Mouse (Mus musculus) heart, embryonic 14.5 days (tissue): ENCODE measurements at regions not wholly inside any gene's neighbourhood (a gene's known extent, or its start where the extent isn't known, plus 50 kb on each side); places are given as distances from the start of the nearest gene placed in this dataset.
A peak's percentile ranks its signal among the peaks of the same experiment; 100 is the strongest.

ENCODE experiments used
- ATAC-seq: fragments of 200-750 bp; cut with Nextera tagmentation; 2 replicates; pipeline ENCODE4 v1.8.0; 2017; ENCODE audit warnings: low read depth, moderate TSS enrichment; ENCODE audit not compliant: insufficient number of reproducible peaks, insufficient read depth, low FRiP score
- H3K27ac ChIP-seq, 2 experiments: fragments of 200-500 bp in 1 of 2; fragments of 300-500 bp in 1 of 2; sonication (generic) in 1 of 2; replicated peaks in 1 of 2; 2 replicates each; pipeline ENCODE4 v1.5.1; 2012 to 2014; ENCODE audit warnings: low read depth in 2 of 2, low read length in 2 of 2, control low read depth in 1 of 2, mild to moderate bottlenecking in 1 of 2, mixed read lengths in 1 of 2; ENCODE audit not compliant: control insufficient read depth in 1 of 2, insufficient read depth in 1 of 2
- H3K27me3 ChIP-seq: fragments of 300-500 bp; sonication (generic); 2 replicates; pipeline ENCODE4 v1.6.1; 2014; ENCODE audit warnings: mild to moderate bottlenecking, low read length, control low read depth; ENCODE audit not compliant: control insufficient read depth, insufficient read depth
- H3K36me3 ChIP-seq: fragments of 300-500 bp; sonication (generic); 2 replicates; pipeline ENCODE4 v1.6.1; 2014; ENCODE audit warnings: mild to moderate bottlenecking, control low read depth, low read length, mixed read lengths; ENCODE audit not compliant: control insufficient read depth, insufficient read depth
- H3K4me1 ChIP-seq, 2 experiments: fragments of 200-500 bp in 1 of 2; fragments of 300-500 bp in 1 of 2; sonication (generic) in 1 of 2; 2 replicates each; pipeline ENCODE4 v1.6.1; 2012 to 2014; ENCODE audit warnings: low read length in 2 of 2, control low read depth in 1 of 2, mixed read lengths in 1 of 2; ENCODE audit not compliant: control insufficient read depth in 2 of 2, insufficient read depth in 2 of 2
- H3K4me2 ChIP-seq: fragments of 300-500 bp; sonication (generic); 2 replicates; pipeline ENCODE4 v1.6.1; 2014; ENCODE audit warnings: mild to moderate bottlenecking, low read length
- H3K4me3 ChIP-seq, 2 experiments: fragments of 200-500 bp in 1 of 2; fragments of 300-500 bp in 1 of 2; sonication (generic) in 1 of 2; 2 replicates each; pipeline ENCODE4 v1.5.1; 2012 to 2014; ENCODE audit warnings: low read length in 2 of 2, mild to moderate bottlenecking in 2 of 2, control low read depth in 1 of 2, low read depth in 1 of 2, moderate library complexity in 1 of 2; ENCODE audit not compliant: control insufficient read depth in 1 of 2, insufficient read depth in 1 of 2
- H3K9ac ChIP-seq: fragments of 300-500 bp; sonication (generic); 2 replicates; pipeline ENCODE4 v1.6.1; 2014; ENCODE audit warnings: mild to moderate bottlenecking, low read length
- H3K9me3 ChIP-seq: fragments of 300-500 bp; sonication (generic); 2 replicates; pipeline ENCODE4 v1.6.1; 2016; ENCODE audit warnings: low read length, control low read depth; ENCODE audit not compliant: control insufficient read depth
- WGBS: fragments of 180-500 bp; shearing (Covaris S2); extraction: QIAGEN DNeasy Blood & Tissue Kit; methylation state at CpG from one replicate; pipeline ENCODE4 v1.1.7; 2014; 5-methylcytosine and 5-hydroxymethylcytosine counted together

DNA sequence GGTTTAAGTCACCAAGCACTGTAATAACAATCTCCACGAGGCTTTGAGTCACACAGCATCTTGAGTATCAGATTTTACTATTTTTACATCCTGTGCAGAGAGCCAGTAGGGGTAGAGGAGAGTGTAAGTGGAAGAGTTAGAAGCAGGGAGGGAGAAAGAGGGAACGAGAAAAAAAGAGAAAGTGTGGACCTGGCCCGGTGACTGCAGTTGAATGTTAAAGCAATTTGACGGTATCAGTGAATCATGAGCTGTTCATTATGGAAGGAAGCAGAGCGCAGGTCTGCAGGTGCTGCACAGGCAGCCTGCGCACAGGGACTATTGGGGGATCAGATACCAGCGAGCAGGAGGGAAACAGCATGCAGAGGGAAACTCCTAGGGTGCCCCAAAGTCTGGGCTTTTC is 102.6 kb downstream of the Spata18 start:
- no peaks in the 10 kb centered on the region for H3K27me3 ChIP-seq
- H3K4me1 ChIP-seq = peaks cover 2 to 3% of the 10 kb centered on the region in 2 experiments; a peak in 1 of 4 replicates
- H3K4me3 ChIP-seq = no peak overlapping the region
- no peak overlapping the region for H3K4me2 ChIP-seq
- H3K9me3 ChIP-seq = no peaks in the 10 kb centered on the region
- H3K9ac ChIP-seq = no peak overlapping the region
- ATAC-seq = no peak
- H3K36me3 ChIP-seq = no peaks in the 10 kb centered on the region
- 54% methylated on average over 7 of the region's 7 CpGs for WGBS
- no peak overlapping the region for H3K27ac ChIP-seq

DNA sequence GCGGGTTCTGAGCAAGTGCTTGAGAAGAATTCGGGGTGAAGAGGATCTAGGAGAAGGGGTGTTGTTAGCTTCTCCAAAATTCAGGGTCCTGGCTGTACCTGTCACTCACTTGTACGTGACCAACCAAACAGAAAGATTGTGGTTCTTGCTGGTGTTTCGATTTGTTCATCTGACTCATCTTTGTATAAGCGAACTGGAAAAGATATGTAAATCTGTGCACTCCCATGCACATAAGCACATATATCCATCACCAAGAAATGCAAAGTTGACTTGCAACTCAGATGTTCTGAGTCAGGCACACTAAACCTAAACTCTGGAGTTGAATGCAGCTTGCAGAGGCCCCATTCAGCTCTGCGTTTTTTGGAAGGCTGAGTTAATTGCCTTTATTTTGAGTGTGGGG is 107.4 kb downstream of the Spata18 start:
- Histone ChIP-seq H3K4me1 (peaks cover 0 to 7% of the 10 kb centered on the region in 2 experiments; a peak in 2 of 4 replicates), H3K9ac (no peak overlapping the region), H3K4me2 (no peak overlapping the region), H3K27me3 (no peaks in the 10 kb centered on the region), H3K4me3 (no peak overlapping the region), H3K9me3 (no peaks in the 10 kb centered on the region), H3K36me3 (no peaks in the 10 kb centered on the region), H3K27ac (no peak overlapping the region)
- WGBS = 85% methylated on average over 6 of the region's 6 CpGs
- no peak for ATAC-seq

DNA sequence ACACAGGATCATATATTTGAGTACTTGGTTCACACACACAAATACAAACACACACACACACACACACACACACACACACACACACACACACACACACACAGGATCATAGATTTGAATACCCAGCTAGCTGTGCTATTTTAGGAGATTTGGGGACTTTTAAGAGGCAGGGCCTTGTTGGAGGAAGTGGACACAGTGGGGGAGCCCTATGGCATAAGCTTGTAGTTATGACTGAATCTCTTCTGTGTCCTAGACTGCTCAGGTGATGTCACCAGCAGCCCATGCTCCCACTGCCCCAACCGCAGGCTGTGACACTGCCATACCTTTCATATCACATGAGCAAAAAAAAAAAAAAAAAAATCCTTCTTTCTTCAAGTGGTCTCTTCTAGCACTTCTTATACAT is 110.1 kb downstream of the Spata18 start:
- Histone ChIP-seq H3K27me3 (no peaks in the 10 kb centered on the region), H3K9ac (no peak overlapping the region), H3K27ac (no peak overlapping the region), H3K4me2 (no peak overlapping the region), H3K36me3 (no peaks in the 10 kb centered on the region), H3K4me1 (peaks cover 0 to 4% of the 10 kb centered on the region in 2 experiments; a peak in 2 of 4 replicates), H3K4me3 (no peak overlapping the region), H3K9me3 (no peaks in the 10 kb centered on the region)
- 47% methylated on average over 1 of the region's 1 CpGs for WGBS
- ATAC-seq = no peak

DNA sequence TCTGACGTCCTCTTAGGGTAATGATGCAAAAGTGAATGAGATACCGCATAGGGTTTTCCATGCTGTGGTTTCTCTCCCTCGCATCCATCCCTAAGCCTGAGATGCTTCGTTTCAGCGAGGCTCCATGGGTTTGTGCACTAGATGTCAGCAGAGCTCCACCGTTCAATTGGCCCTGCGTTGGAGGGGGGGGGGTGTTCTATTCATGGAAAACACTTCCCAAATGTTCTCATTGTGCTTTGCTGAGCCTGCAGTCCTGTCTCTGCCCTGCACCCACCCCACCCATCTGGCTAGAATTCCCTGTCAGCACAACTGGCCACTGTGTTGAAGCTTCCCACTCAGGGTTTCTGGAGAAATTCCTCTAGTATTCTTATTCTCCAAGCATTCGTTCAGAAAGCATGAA is 110.5 kb downstream of the Spata18 start:
- WGBS = 23% methylated on average over 8 of the region's 8 CpGs
- Histone ChIP-seq H3K9me3 (no peaks in the 10 kb centered on the region), H3K27me3 (no peaks in the 10 kb centered on the region), H3K27ac (no peak overlapping the region), H3K9ac (no peak overlapping the region), H3K4me1 (peaks cover 0 to 4% of the 10 kb centered on the region in 2 experiments; a peak in 2 of 4 replicates), H3K4me2 (no peak overlapping the region), H3K4me3 (no peak overlapping the region), H3K36me3 (no peaks in the 10 kb centered on the region)
- ATAC-seq = peak; percentile 43

GRCm38 (mm10) chr5:73764226-73764625 is 113.0 kb downstream of the Spata18 start:
- no peak overlapping the region for H3K4me2 ChIP-seq
- H3K9me3 ChIP-seq = no peaks in the 10 kb centered on the region
- peaks cover 0 to 4% of the 10 kb centered on the region in 2 experiments; a peak in 2 of 4 replicates for H3K4me1 ChIP-seq
- no peak for ATAC-seq
- H3K36me3 ChIP-seq = no peaks in the 10 kb centered on the region
- H3K27ac ChIP-seq = no peak overlapping the region
- no peaks in the 10 kb centered on the region for H3K27me3 ChIP-seq
- 73% methylated on average over 1 of the region's 1 CpGs for WGBS
- H3K4me3 ChIP-seq = no peak overlapping the region
- no peak overlapping the region for H3K9ac ChIP-seq

DNA sequence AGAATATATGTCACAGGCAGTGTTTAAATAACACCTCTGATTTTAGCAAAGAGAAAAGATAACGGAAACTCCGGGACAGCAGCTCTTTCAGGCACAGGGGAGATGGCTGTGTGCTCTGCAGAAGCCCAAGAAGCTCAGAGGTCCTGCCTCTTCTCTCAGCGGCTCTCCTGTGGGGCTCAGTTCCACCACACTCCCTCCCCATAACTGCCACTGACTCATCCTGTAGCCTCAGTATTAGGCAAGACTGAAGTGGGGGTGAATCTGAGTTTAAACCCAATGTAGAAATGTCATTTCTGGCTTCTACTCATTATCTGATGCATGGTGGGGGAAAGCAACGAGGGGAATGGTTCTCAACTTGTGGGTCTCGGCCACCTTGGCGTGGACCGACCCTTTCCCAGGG is 114.3 kb downstream of the Spata18 start:
- Histone ChIP-seq H3K4me3 (no peak overlapping the region), H3K27ac (no peak overlapping the region), H3K9me3 (no peaks in the 10 kb centered on the region), H3K9ac (no peak overlapping the region), H3K4me2 (no peak overlapping the region), H3K27me3 (no peaks in the 10 kb centered on the region), H3K4me1 (peaks cover 0 to 4% of the 10 kb centered on the region in 2 experiments; a peak in 2 of 4 replicates), H3K36me3 (no peaks in the 10 kb centered on the region)
- no peak for ATAC-seq
- 66% methylated on average over 7 of the region's 7 CpGs for WGBS

DNA sequence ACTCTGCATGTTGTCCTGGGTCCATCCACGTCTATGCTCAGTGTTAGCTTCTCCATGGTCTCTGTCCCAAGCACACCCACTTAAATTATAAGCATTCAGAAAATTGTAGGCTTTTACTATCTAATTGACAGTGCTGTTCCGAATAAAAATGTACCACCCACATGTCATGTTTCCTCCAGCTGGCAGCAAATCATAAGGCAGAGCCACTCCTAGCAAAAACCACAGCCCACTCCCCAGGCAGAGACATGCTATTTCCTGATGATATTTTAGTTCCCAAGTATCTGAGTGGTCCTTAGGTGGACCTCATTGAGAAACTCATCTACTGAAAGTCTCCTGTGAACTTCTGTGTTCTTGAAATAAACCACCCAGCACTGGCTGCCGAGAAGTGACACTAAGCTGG is 117.1 kb downstream of the Spata18 start:
- no peak for ATAC-seq
- H3K36me3 ChIP-seq = no peaks in the 10 kb centered on the region
- WGBS = 61% methylated on average over 3 of the region's 3 CpGs

More for the DNA sequence above, 117.1 kb downstream of the Spata18 start:
- no peak overlapping the region for H3K27ac ChIP-seq
- no peaks in the 10 kb centered on the region for H3K27me3 ChIP-seq
- H3K9me3 ChIP-seq = no peaks in the 10 kb centered on the region; the same call in 1 of the 2 replicates
- H3K4me2 ChIP-seq = no peak overlapping the region
- H3K9ac ChIP-seq = no peak overlapping the region
- H3K4me1 ChIP-seq = no peaks in the 10 kb centered on the region
- H3K4me3 ChIP-seq = no peak overlapping the region
